Mouse (Mus musculus) embryonic facial prominence, embryonic 14.5 days (tissue): ENCODE results near the gene Tmem179. TPM values are rescaled to one million over a fixed set of nuclear protein-coding genes. Genes with fewer than 3 reads are reported as not detected.
A peak's percentile ranks its signal among the peaks of the same experiment; 100 is the strongest.

ENCODE experiments used
- ATAC-seq: fragments of 200-750 bp; cut with Nextera tagmentation; 2 replicates; pipeline ENCODE4 v1.8.0; 2017; ENCODE audit warnings: low read depth, moderate number of reproducible peaks, moderate TSS enrichment
- DNase-seq: peaks from one replicate; pipeline ENCODE4 v3.0.0-alpha.2; 2015; ENCODE audit warnings: low spot score
- H3K27ac ChIP-seq: fragments of 300-500 bp; sonication (generic); replicated peaks from 2 replicates; pipeline ENCODE4 v1.5.1; 2014; ENCODE audit warnings: low read depth, mild to moderate bottlenecking, low read length, moderate library complexity
- H3K27me3 ChIP-seq: fragments of 300-500 bp; sonication (generic); replicated peaks from 2 replicates; pipeline ENCODE4 v1.6.1; 2014; ENCODE audit warnings: low read length; ENCODE audit not compliant: control insufficient read depth, insufficient read depth
- H3K36me3 ChIP-seq: fragments of 300-500 bp; sonication (generic); 2 replicates; pipeline ENCODE4 v1.6.1; 2014; ENCODE audit warnings: low read length, mixed read lengths; ENCODE audit not compliant: control insufficient read depth, insufficient read depth
- H3K4me1 ChIP-seq: fragments of 300-500 bp; sonication (generic); 2 replicates; pipeline ENCODE4 v1.6.1; 2014; ENCODE audit warnings: antibody characterized with exemption, low read length; ENCODE audit not compliant: control insufficient read depth, insufficient read depth
- H3K4me2 ChIP-seq: fragments of 300-500 bp; sonication (generic); 2 replicates; pipeline ENCODE4 v1.6.1; 2014; ENCODE audit warnings: low read depth, mild to moderate bottlenecking, low read length, moderate library complexity, mixed read lengths
- H3K4me3 ChIP-seq: fragments of 300-500 bp; sonication (generic); 2 replicates; pipeline ENCODE4 v1.5.1; 2014; ENCODE audit warnings: low read depth, mild to moderate bottlenecking, low read length
- H3K9ac ChIP-seq: fragments of 300-500 bp; sonication (generic); 2 replicates; pipeline ENCODE4 v1.6.1; 2014; ENCODE audit warnings: low read depth, mild to moderate bottlenecking, low read length, moderate library complexity, mixed read lengths
- H3K9me3 ChIP-seq: fragments of 300-500 bp; sonication (generic); 2 replicates; pipeline ENCODE4 v1.6.1; 2016; ENCODE audit warnings: low read length; ENCODE audit not compliant: control insufficient read depth
- WGBS: fragments of 180-500 bp; shearing (Covaris S2); extraction: QIAGEN DNeasy Blood & Tissue Kit; methylation state at CpG from one replicate; pipeline ENCODE4 v1.1.7; 2014; 5-methylcytosine and 5-hydroxymethylcytosine counted together
- polyA plus RNA-seq: library from polyadenylated mRNA; unstranded; fragments of >200 nt; fragmentation: Nextera tagmentation; extraction: Ambion mirVana; gene quantifications from 2 replicates; pipeline ENCODE4 v1.2.1, GENCODE M21; 2014

Tmem179 gene
- polyA plus RNA-seq, 1 experiment from 2014 or later: 2.4 TPM

DNA sequence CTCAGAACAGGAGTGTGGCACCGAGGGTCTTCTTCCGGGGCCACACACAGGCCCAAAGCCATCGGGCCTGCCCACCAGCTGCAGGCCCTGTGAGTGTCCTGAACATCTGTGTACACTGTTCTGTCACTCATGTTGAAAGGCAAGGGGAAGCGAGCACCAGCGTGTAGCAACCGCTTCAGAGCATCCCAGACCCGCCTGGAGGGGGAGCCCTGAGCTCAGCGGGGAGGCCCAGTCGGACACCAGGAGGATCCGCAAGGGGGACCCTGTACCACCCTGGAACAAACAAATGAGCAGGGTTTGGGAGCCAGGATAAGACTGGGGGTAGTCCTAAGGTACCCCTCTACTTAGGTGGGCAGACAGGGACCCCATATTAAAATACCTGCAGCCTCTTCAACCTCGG, 17.9 kb downstream of the Tmem179 start:
- Histone ChIP-seq H3K27me3 (no peaks in the 10 kb centered on the region), H3K4me2 (no peak overlapping the region), H3K27ac (no peak overlapping the region), H3K4me1 (no peaks in the 10 kb centered on the region), H3K36me3 (no peaks in the 10 kb centered on the region), H3K9ac (no peak overlapping the region), H3K4me3 (no peak overlapping the region), H3K9me3 (no peaks in the 10 kb centered on the region)
- no peak for DNase-seq
- 0 out of 2 replicates have a peak, but pooled peaks have one; percentile 30 for ATAC-seq
- 25% methylated on average over 11 of the region's 11 CpGs for WGBS

DNA sequence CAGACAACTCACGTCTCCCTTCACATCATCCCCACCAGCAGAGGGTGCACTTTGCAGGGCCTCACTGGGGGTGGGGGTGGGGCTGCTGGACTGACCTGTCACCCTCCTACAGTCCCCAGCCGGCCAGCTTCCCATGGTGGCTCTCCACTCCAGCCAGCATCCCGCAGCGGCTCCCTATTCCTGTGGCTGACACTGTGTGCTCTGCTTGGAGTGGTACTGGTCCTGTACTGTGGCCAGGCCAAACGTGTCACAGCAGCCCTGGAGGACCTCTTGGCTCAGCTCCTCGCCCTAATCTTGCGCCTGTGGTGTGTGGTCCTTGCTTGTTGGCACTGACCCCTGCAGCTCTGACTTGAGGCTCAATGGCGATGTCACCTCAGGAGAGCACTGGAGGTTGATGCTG, 18.8 kb downstream of the Tmem179 start:
- ATAC-seq: no peak
- Histone ChIP-seq H3K4me1 (no peaks in the 10 kb centered on the region), H3K4me2 (no peak overlapping the region), H3K27me3 (no peaks in the 10 kb centered on the region), H3K9me3 (no peaks in the 10 kb centered on the region), H3K27ac (no peak overlapping the region), H3K36me3 (no peaks in the 10 kb centered on the region), H3K4me3 (no peak overlapping the region), H3K9ac (no peak overlapping the region)
- 81% methylated on average over 8 of the region's 8 CpGs for WGBS
- no peak for DNase-seq

DNA sequence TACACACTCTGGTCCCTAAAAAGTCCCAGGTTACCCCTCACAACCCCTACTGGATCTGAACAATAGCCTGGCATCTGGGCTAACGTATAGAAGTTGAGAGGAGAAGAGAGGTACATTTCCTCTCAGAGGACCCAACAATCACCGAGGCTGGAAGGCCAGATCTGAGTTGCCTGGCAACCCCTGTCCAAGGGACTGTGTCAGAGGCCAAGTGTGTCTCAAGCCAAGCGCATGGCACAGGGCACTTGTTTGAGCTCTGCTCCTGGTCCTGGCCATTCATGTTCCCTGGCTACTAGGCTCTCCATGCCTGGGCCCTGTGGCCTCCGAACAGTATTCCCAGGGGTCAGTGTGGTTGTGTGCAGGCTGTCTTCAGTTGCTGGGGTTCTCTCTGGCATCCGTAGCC, 20.4 kb downstream of the Tmem179 start:
- DNase-seq (no peak), ATAC-seq (no peak)
- Histone ChIP-seq H3K9ac (no peak overlapping the region), H3K27me3 (no peaks in the 10 kb centered on the region), H3K27ac (no peak overlapping the region), H3K4me1 (peaks cover 7% of the 10 kb centered on the region), H3K9me3 (no peaks in the 10 kb centered on the region), H3K4me2 (no peak overlapping the region), H3K36me3 (no peaks in the 10 kb centered on the region), H3K4me3 (no peak overlapping the region)
- WGBS: 73% methylated on average over 5 of the region's 5 CpGs

DNA sequence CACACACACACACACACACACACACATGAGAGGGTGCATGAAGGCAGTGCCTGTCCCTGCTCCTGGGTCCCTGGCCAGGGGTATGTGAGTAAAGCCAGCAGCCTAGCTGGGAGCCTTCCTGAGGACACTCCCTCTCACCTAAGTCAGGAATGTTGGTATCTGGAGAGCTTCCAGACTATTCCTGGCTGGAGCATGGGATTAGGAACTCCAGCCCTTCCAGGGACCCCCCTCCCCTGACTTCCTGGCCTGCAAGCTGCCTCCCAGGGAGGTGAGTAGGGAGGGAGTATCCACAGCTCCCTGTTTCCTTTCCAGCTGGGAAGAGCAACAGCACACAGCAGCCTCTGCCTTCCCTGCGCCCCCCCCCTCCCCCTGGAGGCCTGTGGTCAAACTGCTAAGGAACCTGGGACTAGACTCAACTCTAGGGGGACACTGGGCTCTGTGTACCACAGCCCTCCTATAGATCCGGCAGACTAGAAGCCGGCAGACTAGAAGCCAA, 26.1 kb downstream of the Tmem179 start:
- 6% methylated on average over 2 of the region's 3 CpGs for WGBS
- no peak overlapping the region for H3K9ac ChIP-seq
- ATAC-seq: peak; percentile 76
- no peaks in the 10 kb centered on the region for H3K36me3 ChIP-seq
- H3K4me3 ChIP-seq: no peak overlapping the region
- H3K4me2 ChIP-seq: no peak overlapping the region; the same call in 1 of the 2 replicates
- H3K9me3 ChIP-seq: no peaks in the 10 kb centered on the region
- H3K27me3 ChIP-seq: no peaks in the 10 kb centered on the region
- peak overlapping the region; percentile 40; the same call in 1 of the 2 replicates for H3K27ac ChIP-seq
- DNase-seq: peak; percentile 84
- H3K4me1 ChIP-seq: peaks cover 21% of the 10 kb centered on the region

DNA sequence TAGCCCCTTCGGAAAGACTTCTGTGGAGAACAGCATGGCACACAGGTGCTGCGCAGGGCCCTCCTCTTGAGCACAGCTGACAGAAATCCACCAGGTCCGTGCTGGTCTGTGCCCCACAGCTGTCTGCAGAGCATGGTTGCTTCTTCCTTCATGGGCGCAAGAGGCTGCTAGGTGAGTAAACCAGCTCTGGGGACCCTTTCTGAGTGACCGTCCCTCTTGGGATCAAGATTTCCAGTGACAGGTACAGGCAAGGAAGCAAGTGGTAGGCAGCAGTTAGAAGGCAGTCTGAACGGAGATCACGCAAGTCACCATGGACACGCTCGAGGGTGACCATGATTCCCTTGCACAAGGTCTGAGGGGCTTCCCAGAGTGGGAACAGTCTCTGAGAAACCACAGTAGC, 27.0 kb downstream of the Tmem179 start:
- Histone ChIP-seq H3K36me3 (no peaks in the 10 kb centered on the region), H3K4me3 (no peak overlapping the region), H3K9me3 (no peaks in the 10 kb centered on the region), H3K27me3 (no peaks in the 10 kb centered on the region), H3K4me1 (peaks cover 21% of the 10 kb centered on the region), H3K9ac (no peak overlapping the region), H3K27ac (no peak overlapping the region), H3K4me2 (no peak overlapping the region)
- WGBS: 92% methylated on average over 9 of the region's 9 CpGs
- DNase-seq (no peak), ATAC-seq (no peak)

- ATAC-seq: no peak
- WGBS: 83% methylated on average over 8 of the region's 8 CpGs
- Histone ChIP-seq H3K4me2 (no peak within 1 kb of the TSS), H3K9ac (no peak within 1 kb of the TSS), H3K4me3 (no peak within 1 kb of the TSS), H3K27ac (peak within 1 kb of the TSS; percentile 40; the same call in 1 of the 2 replicates), H3K9me3 (no peaks in the 10 kb centered on the region), H3K36me3 (no peaks in the 10 kb centered on the region), H3K4me1 (peaks cover 21% of the 10 kb centered on the region), H3K27me3 (no peaks in the 10 kb centered on the region)
- no peak for DNase-seq
These were observed 27.4 kb downstream of the Tmem179 start, which contains the start of gene A530016L24Rik for GRCm38 (mm10) chr12:112489134-112489533. Gene A530016L24Rik (plus strand): TSS chr12:112489448.

DNA sequence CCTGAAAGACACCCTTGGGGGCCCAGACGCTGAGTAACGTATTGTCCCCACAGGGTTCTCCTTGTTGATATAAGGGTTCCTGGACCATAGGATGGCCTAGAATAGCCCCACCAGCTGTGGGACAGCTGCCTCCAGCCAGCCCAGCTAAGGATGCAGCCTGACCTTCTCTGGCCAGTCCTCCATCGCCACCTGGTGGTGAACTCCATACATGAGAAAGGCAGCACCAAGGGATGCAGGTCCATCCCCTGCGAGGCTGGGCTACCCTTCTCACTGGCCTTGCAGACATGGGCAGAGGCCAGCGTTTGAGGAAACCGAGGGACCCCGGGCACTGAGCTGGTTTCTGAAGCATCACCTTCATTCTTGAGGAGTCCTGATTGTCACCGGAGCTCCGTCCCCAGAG, 42.8 kb downstream of the Tmem179 start:
- H3K36me3 ChIP-seq: no peaks in the 10 kb centered on the region
- H3K27me3 ChIP-seq: no peaks in the 10 kb centered on the region; the same call in 1 of the 2 replicates
- ATAC-seq (peak; percentile 79; the same call in 1 of the 2 replicates), DNase-seq (peak; percentile 77)
- no peak overlapping the region for H3K9ac ChIP-seq
- no peak overlapping the region for H3K4me3 ChIP-seq
- 19% methylated on average over 9 of the region's 9 CpGs for WGBS
- H3K27ac ChIP-seq: no peak overlapping the region
- no peaks in the 10 kb centered on the region for H3K9me3 ChIP-seq
- no peaks in the 10 kb centered on the region for H3K4me1 ChIP-seq
- no peak overlapping the region for H3K4me2 ChIP-seq

DNA sequence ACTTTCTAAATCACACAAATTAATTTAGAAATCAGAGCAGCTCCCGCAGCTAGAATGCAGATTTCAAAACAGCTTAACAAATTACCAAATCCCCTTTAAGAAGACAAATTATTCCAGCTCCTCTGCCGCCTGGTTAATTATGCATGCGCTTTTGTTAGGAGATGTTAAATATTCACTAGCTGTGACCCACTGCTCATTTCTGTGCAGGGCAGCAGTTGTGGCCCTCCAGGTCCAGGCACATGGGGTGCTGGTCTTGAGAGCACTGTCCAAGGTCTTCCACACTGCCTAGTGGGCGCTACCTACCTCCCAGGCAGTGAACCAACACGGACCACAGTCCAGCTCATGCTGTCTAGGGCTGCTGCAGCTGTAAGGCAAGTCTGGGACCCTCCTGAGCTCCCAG, 46.3 kb downstream of the Tmem179 start:
- H3K4me1 ChIP-seq: no peaks in the 10 kb centered on the region
- H3K9me3 ChIP-seq: no peaks in the 10 kb centered on the region
- no peak for ATAC-seq
- H3K36me3 ChIP-seq: no peaks in the 10 kb centered on the region
- no peaks in the 10 kb centered on the region; the same call in 1 of the 2 replicates for H3K27me3 ChIP-seq
- no peak overlapping the region for H3K4me3 ChIP-seq
- no peak overlapping the region for H3K4me2 ChIP-seq
- H3K27ac ChIP-seq: no peak overlapping the region
- 74% methylated on average over 5 of the region's 5 CpGs for WGBS
- H3K9ac ChIP-seq: no peak overlapping the region
- no peak for DNase-seq

DNA sequence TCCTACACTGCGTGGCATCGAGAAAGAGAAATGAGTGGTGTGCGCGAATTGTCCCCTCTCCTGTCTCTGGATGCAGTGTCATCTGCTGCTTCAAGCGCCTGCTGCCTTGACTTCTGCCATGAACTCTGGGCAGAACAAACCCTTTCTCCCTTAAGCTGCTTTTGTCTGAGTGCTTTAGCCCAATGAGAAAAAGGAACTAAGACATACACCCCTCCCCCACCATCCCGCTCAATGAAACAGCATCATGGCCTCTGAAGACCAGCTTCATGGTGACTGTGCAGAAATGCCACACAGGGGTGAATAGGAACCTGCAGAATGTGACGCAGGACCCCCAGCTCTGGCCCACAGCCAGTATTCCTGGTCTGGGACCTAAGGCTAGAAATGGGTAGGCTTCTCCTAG, 47.2 kb downstream of the Tmem179 start:
- Histone ChIP-seq H3K4me3 (no peak overlapping the region), H3K36me3 (no peaks in the 10 kb centered on the region), H3K4me2 (no peak overlapping the region), H3K27ac (no peak overlapping the region), H3K4me1 (no peaks in the 10 kb centered on the region), H3K9ac (no peak overlapping the region), H3K27me3 (no peaks in the 10 kb centered on the region; the same call in 1 of the 2 replicates), H3K9me3 (no peaks in the 10 kb centered on the region)
- no peak for DNase-seq
- 82% methylated on average over 7 of the region's 7 CpGs for WGBS
- no peak for ATAC-seq
